Mouse (Mus musculus) C2C12 (cell line): Measurements from ENCODE around the gene Stpg4. TPM values are rescaled to one million over a fixed set of nuclear protein-coding genes. Genes with fewer than 3 reads are reported as not detected.

Experiments
- H3K27me3 ChIP-seq: one replicate; pipeline ENCODE4 v1.6.1; 2011; ENCODE audit not compliant: control insufficient read depth, insufficient read depth, insufficient read length
- H3K36me3 ChIP-seq: one replicate; pipeline ENCODE4 v1.6.1; 2011; ENCODE audit not compliant: control insufficient read depth, insufficient read depth
- H3K4me3 ChIP-seq: one replicate; pipeline ENCODE4 v1.5.1; 2011; ENCODE audit warnings: mild to moderate bottlenecking, control low read depth; ENCODE audit not compliant: poor library complexity, insufficient read depth, severe bottlenecking
- H3K79me2 ChIP-seq: one replicate; pipeline ENCODE4 v1.6.1; 2011; ENCODE audit not compliant: control insufficient read depth, insufficient read depth
- H3K79me3 ChIP-seq: one replicate; pipeline ENCODE4 v1.6.1; 2011; ENCODE audit warnings: low read depth, control low read depth
- H3ac ChIP-seq: one replicate; pipeline ENCODE3; 2011; ENCODE audit warnings: low read depth; ENCODE audit not compliant: control insufficient read depth, insufficient read length
- CEBPB ChIP-seq: IDR thresholded peaks from one replicate; pipeline ENCODE4 v1.6.1; 2011; ENCODE audit warnings: low read depth, mild to moderate bottlenecking, control low read depth, moderate library complexity
- CTCF ChIP-seq: IDR thresholded peaks from one replicate; pipeline ENCODE4 v1.5.1; 2011; ENCODE audit not compliant: control insufficient read depth, insufficient read depth, insufficient read length
- FOSL1 ChIP-seq: IDR thresholded peaks from one replicate; pipeline ENCODE4 v1.8.0; 2011; ENCODE audit warnings: mild to moderate bottlenecking, low read length; ENCODE audit not compliant: poor library complexity, insufficient read depth, severe bottlenecking
- MAX ChIP-seq: IDR thresholded peaks from one replicate; pipeline ENCODE4 v1.6.1; 2011; ENCODE audit warnings: mild to moderate bottlenecking, control low read depth
- MYOD1 ChIP-seq: IDR thresholded peaks from one replicate; pipeline ENCODE4 v1.6.1; 2011; ENCODE audit warnings: low read depth; ENCODE audit not compliant: control insufficient read depth, insufficient read length
- MYOG ChIP-seq: IDR thresholded peaks from one replicate; pipeline ENCODE4 v1.6.1; 2011; ENCODE audit not compliant: control insufficient read depth, insufficient read length; ENCODE audit errors: extremely low read depth
- USF1 ChIP-seq: IDR thresholded peaks from one replicate; pipeline ENCODE4 v1.6.1; 2011; ENCODE audit warnings: low read depth, mild to moderate bottlenecking, control low read depth, moderate library complexity
- polyA plus RNA-seq: library from polyadenylated mRNA; unstranded; fragments of >200 nt; fragmentation: generic; extraction: Trizol; gene quantifications from one replicate; pipeline ENCODE4 v1.2.1, GENCODE M21; 2012; ENCODE audit warnings: missing spikeins

Gene Stpg4
- polyA plus RNA-seq, 1 experiment = not detected

GRCm38 (mm10) chr17:87471661-87472060 lies 44.1 kb upstream of the Stpg4 start:
- Histone ChIP-seq H3ac (no peak overlapping the region), H3K4me3 (no peak overlapping the region), H3K79me2 (no peaks in the 10 kb centered on the region), H3K79me3 (no peaks in the 10 kb centered on the region), H3K36me3 (no peaks in the 10 kb centered on the region), H3K27me3 (no peaks in the 10 kb centered on the region)
- TF ChIP-seq MYOD1 = no peak

DNA sequence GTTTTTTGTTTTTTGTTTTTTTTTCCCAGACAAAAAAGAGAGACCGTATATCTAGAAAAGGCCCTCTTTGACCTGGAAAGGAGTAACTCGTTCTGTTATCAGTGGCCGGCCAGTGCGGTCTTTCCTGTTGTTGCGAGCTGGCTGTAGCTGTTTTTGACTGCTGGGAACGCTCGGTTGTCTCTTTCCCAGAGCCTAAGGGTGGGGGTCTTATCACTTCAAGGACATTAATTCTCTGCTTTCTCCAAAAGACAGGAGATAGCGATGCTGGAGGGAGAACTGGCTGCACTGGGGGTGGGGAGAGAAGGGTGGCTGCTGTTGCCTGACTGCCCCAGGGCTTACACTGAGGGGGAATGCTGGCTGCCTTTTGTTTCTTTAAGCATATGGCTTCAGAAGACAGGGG lies 43.3 kb upstream of the Stpg4 start:
- H3K79me2 ChIP-seq = no peaks in the 10 kb centered on the region
- no peak for TF ChIP-seq FOSL1
- no peak for TF ChIP-seq CEBPB
- TF ChIP-seq MAX = no peak
- TF ChIP-seq MYOG = no peak
- TF ChIP-seq CTCF = no peak
- no peak for TF ChIP-seq MYOD1
- no peak for TF ChIP-seq USF1
- no peak overlapping the region for H3ac ChIP-seq
- H3K4me3 ChIP-seq = no peak overlapping the region
- no peaks in the 10 kb centered on the region for H3K27me3 ChIP-seq
- H3K79me3 ChIP-seq = no peaks in the 10 kb centered on the region
- no peaks in the 10 kb centered on the region for H3K36me3 ChIP-seq

- Histone ChIP-seq H3K4me3 (no peak overlapping the region), H3ac (no peak overlapping the region), H3K79me2 (no peaks in the 10 kb centered on the region), H3K79me3 (no peaks in the 10 kb centered on the region), H3K36me3 (no peaks in the 10 kb centered on the region), H3K27me3 (no peaks in the 10 kb centered on the region)
- TF ChIP-seq CEBPB = no peak
- no peak for TF ChIP-seq MYOG
- no peak for TF ChIP-seq CTCF
- TF ChIP-seq FOSL1 = no peak
- no peak for TF ChIP-seq MAX
- TF ChIP-seq MYOD1 = no peak
- no peak for TF ChIP-seq USF1
Observed at GRCm38 (mm10) chr17:87470282-87470681, 42.7 kb upstream of the Stpg4 start.

GRCm38 (mm10) chr17:87469428-87469827 lies 41.9 kb upstream of the Stpg4 start:
- H3K79me2 ChIP-seq = no peaks in the 10 kb centered on the region
- H3K4me3 ChIP-seq = no peak overlapping the region
- no peak overlapping the region for H3ac ChIP-seq
- H3K36me3 ChIP-seq = no peaks in the 10 kb centered on the region
- no peaks in the 10 kb centered on the region for H3K27me3 ChIP-seq
- TF ChIP-seq CEBPB (no peak), USF1 (no peak), CTCF (no peak), MYOD1 (no peak), FOSL1 (no peak), MYOG (no peak), MAX (no peak)
- no peaks in the 10 kb centered on the region for H3K79me3 ChIP-seq

DNA sequence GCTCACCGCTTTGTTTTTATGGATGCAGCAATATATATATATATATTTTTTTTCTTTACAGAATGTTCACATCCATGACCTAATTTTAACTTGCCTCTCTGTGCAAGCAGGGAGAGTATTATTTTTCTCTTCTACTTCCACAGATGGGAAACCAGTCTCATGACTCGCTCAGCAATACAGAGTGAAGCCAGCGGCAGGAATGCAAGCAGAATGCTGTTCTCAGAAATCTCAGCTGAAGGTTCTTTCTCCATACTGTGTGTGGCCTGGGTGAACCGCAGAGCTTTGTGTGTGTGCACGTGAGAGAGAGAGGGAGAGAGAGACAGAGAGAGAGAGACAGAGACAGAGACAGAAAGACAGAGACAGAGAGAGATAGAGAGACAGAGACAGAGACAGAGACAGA lies 41.1 kb upstream of the Stpg4 start:
- Histone ChIP-seq H3ac (no peak overlapping the region), H3K4me3 (no peak overlapping the region), H3K79me3 (no peaks in the 10 kb centered on the region), H3K36me3 (no peaks in the 10 kb centered on the region), H3K27me3 (no peaks in the 10 kb centered on the region), H3K79me2 (no peaks in the 10 kb centered on the region)
- TF ChIP-seq MAX (no peak), FOSL1 (no peak), MYOG (no peak), USF1 (no peak), CEBPB (no peak), CTCF (no peak), MYOD1 (no peak)

DNA sequence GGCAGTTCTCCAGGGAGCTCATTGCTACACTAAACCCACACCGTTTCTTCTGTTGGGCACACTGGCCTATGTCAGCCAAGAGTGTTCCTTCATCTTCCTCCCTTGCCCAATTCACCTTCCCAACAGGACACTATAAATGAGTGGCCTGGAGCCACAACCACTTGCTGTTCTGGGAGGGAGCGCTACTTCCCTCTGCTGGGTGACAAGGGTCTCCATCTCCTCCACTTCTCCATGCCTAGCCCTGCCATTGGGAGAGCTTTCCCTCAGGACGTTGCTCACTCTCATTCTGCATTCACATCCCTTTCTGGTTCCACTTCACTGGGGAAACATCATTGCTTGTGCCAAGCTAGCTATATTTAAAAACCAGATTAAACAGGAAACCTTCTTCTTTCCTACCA lies 34.0 kb upstream of the Stpg4 start:
- Histone ChIP-seq H3K4me3 (no peak overlapping the region), H3K79me2 (no peaks in the 10 kb centered on the region), H3K79me3 (no peaks in the 10 kb centered on the region), H3K36me3 (no peaks in the 10 kb centered on the region), H3ac (no peak overlapping the region), H3K27me3 (no peaks in the 10 kb centered on the region)
- TF ChIP-seq CEBPB = no peak
- no peak for TF ChIP-seq MYOG
- TF ChIP-seq MYOD1 = no peak
- no peak for TF ChIP-seq FOSL1
- no peak for TF ChIP-seq CTCF
- no peak for TF ChIP-seq MAX
- no peak for TF ChIP-seq USF1
